Mouse (Mus musculus) spleen, adult 2 months (tissue): Measurements from ENCODE around the gene Sox10. TPM values are rescaled to one million over a fixed set of nuclear protein-coding genes. Genes with fewer than 3 reads are reported as not detected.

Experiments
- DNase-seq, 2 experiments: peaks; one replicate each; pipeline versions ENCODE4 v3.0.0 to v3.0.0-alpha.2; 2012 to 2021; ENCODE audit warnings: low spot score in 2 of 2, low read depth in 1 of 2
- H3K27ac ChIP-seq: fragments of 200-500 bp; 2 replicates; pipeline ENCODE4 v1.5.1; 2012; ENCODE audit warnings: low read length, inconsistent platforms; ENCODE audit not compliant: insufficient read depth
- H3K27me3 ChIP-seq: fragments of 200-500 bp; 2 replicates; pipeline ENCODE4 v1.6.1; 2012; ENCODE audit warnings: mild to moderate bottlenecking, moderate library complexity, low read length, inconsistent platforms; ENCODE audit not compliant: control insufficient read depth, insufficient read depth
- H3K36me3 ChIP-seq: fragments of 200-500 bp; 2 replicates; pipeline ENCODE4 v1.6.1; 2012; ENCODE audit warnings: mild to moderate bottlenecking, low read length, inconsistent platforms; ENCODE audit not compliant: control insufficient read depth, insufficient read depth
- H3K4me1 ChIP-seq: fragments of 200-500 bp; 2 replicates; pipeline ENCODE4 v1.6.1; 2011; ENCODE audit warnings: inconsistent platforms; ENCODE audit not compliant: control insufficient read depth, insufficient read depth, insufficient read length
- H3K4me3 ChIP-seq: fragments of 200-500 bp; 2 replicates; pipeline ENCODE4 v1.5.1; 2011; ENCODE audit warnings: mild to moderate bottlenecking, inconsistent platforms; ENCODE audit not compliant: insufficient read depth, insufficient read length; ENCODE audit errors: extremely low read depth
- CTCF ChIP-seq: fragments of 200-500 bp; IDR thresholded peaks from 2 replicates; pipeline ENCODE4 v1.5.1; 2011; ENCODE audit warnings: mild to moderate bottlenecking, inconsistent platforms; ENCODE audit not compliant: insufficient read depth, insufficient read length, insufficient replicate concordance; ENCODE audit errors: extremely low read depth
- POLR2A ChIP-seq: fragments of 200-500 bp; IDR thresholded peaks from 2 replicates; pipeline ENCODE4 v1.6.1; 2011; ENCODE audit warnings: low read depth, low read length, inconsistent platforms
- WGBS: fragments of 180-500 bp; shearing (Covaris S2); methylation state at CpG from one replicate; pipeline ENCODE4 v1.1.7; 2018; 5-methylcytosine and 5-hydroxymethylcytosine counted together
- polyA plus RNA-seq: library from polyadenylated mRNA; depleted of rRNA; stranded (reverse); fragments of >200 nt; gene quantifications from 2 replicates; pipeline ENCODE4 v1.2.3, GENCODE M21; 2012

Gene Sox10
- polyA plus RNA-seq, 1 experiment, result 2.0 TPM

GRCm38 (mm10) chr15:79111774-79112173 is 53.3 kb downstream of the Sox10 start:
- H3K4me3 ChIP-seq, result no peak overlapping the region
- no peak for DNase-seq
- no peaks in the 10 kb centered on the region; the same call in 1 of the 2 replicates for H3K4me1 ChIP-seq
- TF ChIP-seq POLR2A (no peak), CTCF (no peak)
- WGBS, result 75% methylated on average over 4 of the region's 4 CpGs
- H3K27ac ChIP-seq, result no peak overlapping the region
- H3K27me3 ChIP-seq, result no peaks in the 10 kb centered on the region
- peaks cover 8% of the 10 kb centered on the region; the same call in 1 of the 2 replicates for H3K36me3 ChIP-seq

GRCm38 (mm10) chr15:79110528-79110927 is 54.5 kb downstream of the Sox10 start:
- DNase-seq, result no peak
- TF ChIP-seq CTCF, result no peak
- TF ChIP-seq POLR2A, result no peak
- H3K36me3 ChIP-seq, result peaks cover 4% of the 10 kb centered on the region; the same call in 1 of the 2 replicates
- H3K4me3 ChIP-seq, result no peak overlapping the region
- no peaks in the 10 kb centered on the region; the same call in 1 of the 2 replicates for H3K4me1 ChIP-seq
- no peaks in the 10 kb centered on the region for H3K27me3 ChIP-seq
- no peak overlapping the region for H3K27ac ChIP-seq
- WGBS, result 93% methylated on average over 2 of the region's 2 CpGs

- no peaks in the 10 kb centered on the region; the same call in 1 of the 2 replicates for H3K4me1 ChIP-seq
- no peaks in the 10 kb centered on the region for H3K27me3 ChIP-seq
- no peak for DNase-seq
- H3K4me3 ChIP-seq, result peak overlapping the region; percentile 80
- no peak for TF ChIP-seq CTCF
- TF ChIP-seq POLR2A, result no peak
- WGBS, result 24% methylated on average over 9 of the region's 9 CpGs
- peaks cover 3% of the 10 kb centered on the region; the same call in 1 of the 2 replicates for H3K36me3 ChIP-seq
- H3K27ac ChIP-seq, result no peak overlapping the region
Measured at GRCm38 (mm10) chr15:79110031-79110430, 55.0 kb downstream of the Sox10 start.

GRCm38 (mm10) chr15:79109321-79109934 is 55.6 kb downstream of the Sox10 start:
- Histone ChIP-seq H3K27me3 (no peaks in the 10 kb centered on the region), H3K4me3 (peak overlapping the region; percentile 80), H3K4me1 (no peaks in the 10 kb centered on the region; the same call in 1 of the 2 replicates), H3K27ac (peak overlapping the region; percentile 84), H3K36me3 (0 out of 2 replicates have a peak, but pooled peaks cover 3% of the 10 kb centered on the region)
- TF ChIP-seq POLR2A (no peak), CTCF (no peak)
- under 1% methylated on average over 46 of the region's 46 CpGs for WGBS
- no peak for DNase-seq

- 2% methylated on average over 75 of the region's 85 CpGs for WGBS
- no peaks in the 10 kb centered on the region for H3K27me3 ChIP-seq
- no peak for TF ChIP-seq CTCF
- peak; percentile 20; the same call in 1 of the 2 replicates for TF ChIP-seq POLR2A
- peak; percentile 26 to 70 for DNase-seq
- peak within 1 kb of the TSS; percentile 80 for H3K4me3 ChIP-seq
- H3K4me1 ChIP-seq, result no peaks in the 10 kb centered on the region
- H3K27ac ChIP-seq, result peak within 1 kb of the TSS; percentile 84
- H3K36me3 ChIP-seq, result 0 out of 2 replicates have a peak, but pooled peaks cover 3% of the 10 kb centered on the region
Measured at GRCm38 (mm10) chr15:79108421-79109320, 56.4 kb downstream of the Sox10 start, which contains the start of gene Micall1. Gene Micall1 (plus strand): TSS chr15:79108898.

GRCm38 (mm10) chr15:79107966-79108365 is 57.1 kb downstream of the Sox10 start:
- WGBS, result 58% methylated on average over 7 of the region's 7 CpGs
- no peak overlapping the region for H3K4me3 ChIP-seq
- DNase-seq, result no peak
- H3K27ac ChIP-seq, result no peak overlapping the region
- H3K4me1 ChIP-seq, result no peaks in the 10 kb centered on the region
- H3K36me3 ChIP-seq, result 0 out of 2 replicates have a peak, but pooled peaks cover 2% of the 10 kb centered on the region
- no peaks in the 10 kb centered on the region for H3K27me3 ChIP-seq
- TF ChIP-seq CTCF, result no peak
